Mouse (Mus musculus): ENCODE data around the gene Nudt9. TPM values are rescaled to one million over a fixed set of nuclear protein-coding genes. Genes with fewer than 3 reads are reported as not detected.
"Not testable (repeated sequence)": the region's sequence is repeated elsewhere in the genome, so short reads cannot be mapped to it uniquely, and the experiment has no call there.

Nudt9 gene
- polyA plus RNA-seq, 1 experiment from 2014 or later = 66.0 TPM

DNA sequence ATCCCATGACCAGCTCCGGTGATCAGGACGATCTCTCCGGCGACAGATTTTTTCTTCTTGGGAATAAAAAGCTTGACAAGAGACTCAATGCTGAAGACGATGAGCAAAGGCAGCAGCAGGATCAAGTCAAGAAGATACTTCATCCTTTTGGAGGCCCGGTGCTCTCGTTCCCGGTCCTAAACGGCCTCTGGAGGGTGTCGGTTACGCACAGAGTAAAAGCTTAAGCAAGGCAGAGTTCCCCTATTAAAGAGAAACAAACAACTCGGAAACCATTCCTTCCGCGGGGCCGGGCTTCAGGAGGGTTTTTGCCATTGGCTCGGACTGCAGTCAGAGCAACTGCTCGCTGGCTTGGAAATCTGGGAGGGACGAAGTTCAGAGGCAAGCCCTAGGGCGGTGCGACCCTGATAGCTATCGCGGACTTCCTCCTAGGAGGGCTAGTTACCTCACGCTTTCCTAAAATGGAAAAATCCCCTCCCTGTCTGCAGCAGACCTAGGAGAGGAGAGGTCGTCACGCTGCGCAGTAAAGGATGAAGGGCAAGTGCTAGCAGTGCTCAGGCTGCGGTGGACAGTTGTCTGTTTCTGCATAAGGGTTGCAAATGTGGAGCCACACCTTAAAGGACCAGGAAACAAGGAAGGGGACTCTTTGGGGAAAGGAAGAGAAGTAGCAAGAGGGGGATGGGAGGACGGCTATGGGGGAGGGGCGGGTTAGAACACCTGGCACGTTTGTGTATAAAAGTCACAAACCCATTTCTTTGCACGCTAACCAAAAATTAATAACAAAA lies 24.3 kb upstream of the Nudt9 start, which contains the start of gene Hsd17b11:
TSS of gene Hsd17b11 (minus strand) at position 323 of the 782 bp plus-strand sequence.
- Histone ChIP-seq H3K4me1 (ENCODE audit: insufficient read depth, low read depth, low read length) (peaks cover 19% of the 10 kb centered on the region; the same call in 1 of the 2 replicates), H3K9me3 (ENCODE audit: low read length) (no peaks in the 10 kb centered on the region), H3K9ac (replicated peaks; ENCODE audit: low read depth) (peak within 1 kb of the TSS; percentile 79), H3K4me3 (ENCODE audit: low read depth, low read length) (peak within 1 kb of the TSS; percentile 63), H3K36me3 (ENCODE audit: insufficient read depth, low read length) (0 out of 2 replicates have a peak, but pooled peaks cover 14% of the 10 kb centered on the region), H3K27me3 (replicated peaks; ENCODE audit: insufficient read depth, low read length) (no peaks in the 10 kb centered on the region), H3K27ac (ENCODE audit: low read length) (peak within 1 kb of the TSS; percentile 97), H3K4me2 (replicated peaks; ENCODE audit: low read depth, low read length) (peak within 1 kb of the TSS; percentile 68)
- no peak for TF ChIP-seq CTCF (IDR thresholded peaks at IDR 0.05)
- TF ChIP-seq EP300 (IDR thresholded peaks at IDR 0.05) = peak; percentile 59; the same call in 1 of the 2 replicates
- WGBS = under 1% methylated on average over 31 of the region's 31 CpGs
- peak; percentile 96 for ATAC-seq
- DNase-seq (ENCODE audit: low spot score) = peak; percentile 96

DNA sequence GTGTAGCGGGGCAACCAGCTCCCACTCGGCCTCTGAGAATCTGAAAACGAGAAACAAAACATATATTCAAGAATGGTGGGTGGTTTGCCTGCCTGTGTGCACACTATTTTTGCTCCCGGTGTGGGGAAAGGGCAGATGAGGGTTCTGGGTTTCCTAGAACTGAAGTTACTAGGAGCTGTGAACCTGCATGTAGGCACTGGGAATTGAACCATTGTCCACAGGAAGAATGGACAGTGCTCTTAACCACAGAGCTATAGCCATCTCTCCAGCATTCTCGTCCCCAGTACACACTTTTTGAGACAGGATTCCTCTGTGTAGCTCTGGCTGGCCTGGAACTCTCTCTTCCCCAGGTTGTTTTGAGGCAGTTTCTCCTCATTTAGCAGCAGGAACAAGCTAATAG lies 23.5 kb upstream of the Nudt9 start:
- H3K36me3 ChIP-seq (ENCODE audit: insufficient read depth, low read length) = 0 out of 2 replicates have a peak, but pooled peaks cover 7% of the 10 kb centered on the region
- TF ChIP-seq CTCF (IDR thresholded peaks at IDR 0.05) = no peak
- no peak for TF ChIP-seq EP300 (IDR thresholded peaks at IDR 0.05)
- peak overlapping the region; percentile 63; the same call in 1 of the 2 replicates for H3K4me3 ChIP-seq (ENCODE audit: low read depth, low read length)
- WGBS = 47% methylated on average over 5 of the region's 5 CpGs
- peak overlapping the region; percentile 97 for H3K27ac ChIP-seq (ENCODE audit: low read length)
- H3K27me3 ChIP-seq (replicated peaks; ENCODE audit: insufficient read depth, low read length) = no peaks in the 10 kb centered on the region
- H3K9ac ChIP-seq (replicated peaks; ENCODE audit: low read depth) = 0 out of 2 replicates have a peak overlapping the region, but pooled peaks have one; percentile 12
- ATAC-seq (no peak), DNase-seq (ENCODE audit: low spot score) (no peak)
- H3K4me2 ChIP-seq (replicated peaks; ENCODE audit: low read depth, low read length) = peak overlapping the region; percentile 68
- H3K9me3 ChIP-seq (ENCODE audit: low read length) = no peaks in the 10 kb centered on the region
- H3K4me1 ChIP-seq (ENCODE audit: insufficient read depth, low read depth, low read length) = peaks cover 19% of the 10 kb centered on the region; the same call in 1 of the 2 replicates

- no peaks in the 10 kb centered on the region for H3K9me3 ChIP-seq (ENCODE audit: low read length)
- 48% methylated on average over 8 of the region's 8 CpGs for WGBS
Observed at GRCm38 (mm10) chr5:104023289-104024020, 22.7 kb upstream of the Nudt9 start.

GRCm38 (mm10) chr5:104024193-104024592 lies 21.9 kb upstream of the Nudt9 start:
- not testable (repeated sequence) for ATAC-seq; H3K36me3 ChIP-seq (ENCODE audit: insufficient read depth, low read length); H3K9me3 ChIP-seq (ENCODE audit: low read length); H3K27me3 ChIP-seq (replicated peaks; ENCODE audit: insufficient read depth, low read length); H3K9ac ChIP-seq (replicated peaks; ENCODE audit: low read depth); DNase-seq (ENCODE audit: low spot score); H3K27ac ChIP-seq (ENCODE audit: low read length); H3K4me3 ChIP-seq (ENCODE audit: low read depth, low read length); H3K4me2 ChIP-seq (replicated peaks; ENCODE audit: low read depth, low read length)
- peaks cover 17% of the 10 kb centered on the region; the same call in 1 of the 2 replicates for H3K4me1 ChIP-seq (ENCODE audit: insufficient read depth, low read depth, low read length)
- 69% methylated on average over 5 of the region's 5 CpGs for WGBS

More at GRCm38 (mm10) chr5:104023289-104024020, 22.7 kb upstream of the Nudt9 start:
- no peak for ATAC-seq
- Histone ChIP-seq H3K27me3 (replicated peaks; ENCODE audit: insufficient read depth, low read length) (no peaks in the 10 kb centered on the region), H3K4me1 (ENCODE audit: insufficient read depth, low read depth, low read length) (peaks cover 19% of the 10 kb centered on the region; the same call in 1 of the 2 replicates), H3K4me3 (ENCODE audit: low read depth, low read length) (no peak overlapping the region), H3K4me2 (replicated peaks; ENCODE audit: low read depth, low read length) (peak overlapping the region; percentile 29), H3K36me3 (ENCODE audit: insufficient read depth, low read length) (no peaks in the 10 kb centered on the region), H3K9ac (replicated peaks; ENCODE audit: low read depth) (no peak overlapping the region), H3K27ac (ENCODE audit: low read length) (peak overlapping the region; percentile 51)
- TF ChIP-seq CTCF (IDR thresholded peaks at IDR 0.05) = no peak
- TF ChIP-seq EP300 (IDR thresholded peaks at IDR 0.05) = peak; percentile 43; the same call in 1 of the 2 replicates
- peak; percentile 71 for DNase-seq (ENCODE audit: low spot score)

DNA sequence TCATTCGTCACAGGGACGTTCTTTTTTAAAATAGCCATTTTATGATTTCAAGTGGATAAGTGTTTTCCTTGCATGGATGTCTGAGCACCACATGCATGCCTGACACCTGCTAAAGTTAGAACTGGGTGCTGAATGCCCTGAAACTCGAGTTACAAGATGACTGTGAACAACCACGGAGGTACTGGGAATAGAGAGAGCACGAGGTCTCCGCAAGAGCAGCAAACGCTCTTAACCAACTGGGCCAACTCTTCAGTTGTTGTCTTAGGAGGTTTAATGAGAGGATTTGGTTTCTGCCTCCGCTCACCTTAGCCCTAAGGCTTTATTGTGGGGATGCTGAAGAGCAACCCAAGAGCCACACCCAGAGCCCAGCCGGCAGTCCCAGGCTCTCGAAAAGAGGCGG lies 21.3 kb upstream of the Nudt9 start:
- no peak overlapping the region for H3K4me2 ChIP-seq (replicated peaks; ENCODE audit: low read depth, low read length)
- no peak overlapping the region for H3K9ac ChIP-seq (replicated peaks; ENCODE audit: low read depth)
- ATAC-seq = no peak
- TF ChIP-seq CTCF (IDR thresholded peaks at IDR 0.05) = no peak
- TF ChIP-seq EP300 (IDR thresholded peaks at IDR 0.05) = no peak
- no peak overlapping the region for H3K4me3 ChIP-seq (ENCODE audit: low read depth, low read length)
- no peaks in the 10 kb centered on the region for H3K27me3 ChIP-seq (replicated peaks; ENCODE audit: insufficient read depth, low read length)
- H3K9me3 ChIP-seq (ENCODE audit: low read length) = no peaks in the 10 kb centered on the region
- 55% methylated on average over 11 of the region's 11 CpGs for WGBS
- H3K36me3 ChIP-seq (ENCODE audit: insufficient read depth, low read length) = no peaks in the 10 kb centered on the region
- no peak overlapping the region for H3K27ac ChIP-seq (ENCODE audit: low read length)
- peaks cover 11% of the 10 kb centered on the region; the same call in 1 of the 2 replicates for H3K4me1 ChIP-seq (ENCODE audit: insufficient read depth, low read depth, low read length)
- DNase-seq (ENCODE audit: low spot score) = no peak
